Mouse (Mus musculus) cortical plate, adult 2 months (tissue): Measurements from ENCODE around the gene Pla2g3.

Experiments
- CTCF ChIP-seq: fragments of 200-500 bp; IDR thresholded peaks from 2 replicates; pipeline ENCODE4 v1.5.1; 2011; ENCODE audit warnings: mild to moderate bottlenecking, control low read depth, low read length; ENCODE audit not compliant: insufficient read depth; ENCODE audit errors: extremely low read depth
- POLR2A ChIP-seq: fragments of 200-500 bp; IDR thresholded peaks from 2 replicates; pipeline ENCODE4 v1.6.1; 2011; ENCODE audit warnings: mild to moderate bottlenecking, low read length, control low read depth; ENCODE audit not compliant: insufficient read depth; ENCODE audit errors: extremely low read depth

GRCm38 (mm10) chr11:3535406-3535986, 47.4 kb downstream of the Pla2g3 start:
- TF ChIP-seq CTCF (peak; percentile 81), POLR2A (no peak)
